Mouse (Mus musculus) forebrain, embryonic 16.5 days (tissue): ENCODE data around the gene Mobp. TPM values are rescaled to one million over a fixed set of nuclear protein-coding genes. Genes with fewer than 3 reads are reported as not detected.

ENCODE experiments used
- ATAC-seq: fragments of 200-750 bp; cut with Nextera tagmentation; 2 replicates; pipeline ENCODE4 v1.8.0; 2017; ENCODE audit warnings: mild to moderate bottlenecking, moderate library complexity
- H3K27ac ChIP-seq: fragments of 300-500 bp; sonication (generic); 2 replicates; pipeline ENCODE4 v1.5.1; 2014; ENCODE audit warnings: low read length, control low read depth
- H3K27me3 ChIP-seq: fragments of 300-500 bp; sonication (generic); replicated peaks from 2 replicates; pipeline ENCODE4 v1.6.1; 2014; ENCODE audit warnings: low read length; ENCODE audit not compliant: control insufficient read depth, insufficient read depth
- H3K36me3 ChIP-seq: fragments of 300-500 bp; sonication (generic); 2 replicates; pipeline ENCODE4 v1.6.1; 2014; ENCODE audit not compliant: control insufficient read depth, insufficient read depth
- H3K4me1 ChIP-seq: fragments of 300-500 bp; sonication (generic); replicated peaks from 2 replicates; pipeline ENCODE4 v1.6.1; 2014; ENCODE audit warnings: low read length; ENCODE audit not compliant: control insufficient read depth, insufficient read depth
- H3K4me2 ChIP-seq: fragments of 300-500 bp; sonication (generic); 2 replicates; pipeline ENCODE4 v1.6.1; 2014; ENCODE audit warnings: mild to moderate bottlenecking, low read length, control low read depth
- H3K4me3 ChIP-seq: fragments of 300-500 bp; sonication (generic); replicated peaks from 2 replicates; pipeline ENCODE4 v1.5.1; 2014; ENCODE audit warnings: mild to moderate bottlenecking, low read length, control low read depth
- H3K9ac ChIP-seq: fragments of 300-500 bp; sonication (generic); replicated peaks from 2 replicates; pipeline ENCODE4 v1.6.1; 2014; ENCODE audit warnings: low read depth, low read length, control low read depth
- H3K9me3 ChIP-seq: fragments of 300-500 bp; sonication (generic); 2 replicates; pipeline ENCODE4 v1.6.1; 2016; ENCODE audit warnings: low read length; ENCODE audit not compliant: control insufficient read depth
- WGBS: fragments of 180-500 bp; shearing (Covaris S2); extraction: QIAGEN DNeasy Blood & Tissue Kit; methylation state at CpG from one replicate; pipeline ENCODE4 v1.1.7; 2014; 5-methylcytosine and 5-hydroxymethylcytosine counted together
- polyA plus RNA-seq: library from polyadenylated mRNA; unstranded; fragments of >200 nt; fragmentation: Nextera tagmentation; extraction: Ambion mirVana; gene quantifications from 2 replicates; pipeline ENCODE4 v1.2.1, GENCODE M21; 2015

Gene Mobp
- polyA plus RNA-seq, 1 experiment from 2014 or later, result 0.13 TPM

GRCm38 (mm10) chr9:120114789-120115151 is 34.7 kb upstream of the Mobp start:
- no peaks in the 10 kb centered on the region for H3K9me3 ChIP-seq
- H3K4me3 ChIP-seq, result no peak overlapping the region
- H3K4me2 ChIP-seq, result no peak overlapping the region
- ATAC-seq, result no peak
- H3K4me1 ChIP-seq, result peaks cover 4% of the 10 kb centered on the region
- no peaks in the 10 kb centered on the region for H3K27me3 ChIP-seq
- H3K36me3 ChIP-seq, result 0 out of 2 replicates have a peak, but pooled peaks cover 2% of the 10 kb centered on the region
- H3K9ac ChIP-seq, result no peak overlapping the region
- H3K27ac ChIP-seq, result no peak overlapping the region
- 85% methylated on average over 2 of the region's 2 CpGs for WGBS

DNA sequence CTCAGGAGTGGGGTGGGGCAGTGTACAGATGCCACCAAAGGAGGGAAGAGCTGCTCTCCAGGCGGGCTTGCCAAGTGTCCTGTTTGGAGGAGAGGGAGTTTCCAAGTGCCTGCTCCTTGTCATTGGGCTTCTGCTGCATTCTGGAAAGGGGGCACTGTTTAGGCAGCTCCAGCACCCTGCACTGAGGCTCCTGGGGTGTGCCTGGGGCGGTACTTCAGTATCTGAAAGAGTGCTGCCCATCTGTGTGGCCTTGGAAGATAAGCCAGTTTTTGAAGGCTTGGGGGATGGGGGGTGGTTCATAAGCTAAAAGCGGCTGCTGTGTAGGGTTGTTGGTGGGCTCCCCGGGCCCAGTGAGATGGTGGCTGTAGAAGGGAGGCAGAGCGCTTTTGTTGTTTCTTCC is 33.9 kb upstream of the Mobp start:
- peaks cover 4% of the 10 kb centered on the region for H3K4me1 ChIP-seq
- H3K27ac ChIP-seq, result no peak overlapping the region
- no peak overlapping the region for H3K4me3 ChIP-seq
- no peaks in the 10 kb centered on the region for H3K9me3 ChIP-seq
- H3K27me3 ChIP-seq, result no peaks in the 10 kb centered on the region
- no peak overlapping the region for H3K9ac ChIP-seq
- peaks cover 2% of the 10 kb centered on the region; the same call in 1 of the 2 replicates for H3K36me3 ChIP-seq
- WGBS, result 84% methylated on average over 5 of the region's 5 CpGs
- H3K4me2 ChIP-seq, result no peak overlapping the region
- no peak for ATAC-seq

GRCm38 (mm10) chr9:120116184-120116624 is 33.3 kb upstream of the Mobp start:
- no peak overlapping the region for H3K9ac ChIP-seq
- no peak overlapping the region for H3K4me2 ChIP-seq
- H3K4me3 ChIP-seq, result no peak overlapping the region
- peaks cover 6% of the 10 kb centered on the region for H3K36me3 ChIP-seq
- H3K4me1 ChIP-seq, result peaks cover 1% of the 10 kb centered on the region
- ATAC-seq, result no peak
- no peaks in the 10 kb centered on the region for H3K9me3 ChIP-seq
- no peak overlapping the region for H3K27ac ChIP-seq
- 90% methylated on average over 8 of the region's 8 CpGs for WGBS
- no peaks in the 10 kb centered on the region for H3K27me3 ChIP-seq

DNA sequence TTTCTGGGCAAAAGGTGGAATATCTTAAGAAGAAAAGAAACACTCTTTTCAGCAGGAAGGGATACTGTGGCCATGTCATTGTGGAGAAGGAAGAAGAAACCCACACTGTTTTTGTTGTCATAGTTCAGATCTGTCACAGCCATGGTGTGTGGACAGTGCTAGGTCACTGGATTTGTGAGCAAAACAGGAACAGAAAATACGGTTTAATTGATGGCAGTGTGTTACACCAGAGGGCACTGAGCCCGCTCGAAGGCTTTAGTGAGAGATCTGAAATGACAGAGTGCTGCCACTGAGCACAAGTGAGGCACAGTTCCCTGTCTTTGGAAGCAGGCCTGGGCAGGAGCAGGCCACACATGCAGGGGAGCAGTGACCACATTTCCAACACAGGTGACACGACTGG is 31.3 kb upstream of the Mobp start:
- ATAC-seq, result no peak
- Histone ChIP-seq H3K9ac (no peak overlapping the region), H3K4me1 (no peaks in the 10 kb centered on the region), H3K27ac (no peak overlapping the region), H3K36me3 (peaks cover 13% of the 10 kb centered on the region), H3K27me3 (no peaks in the 10 kb centered on the region), H3K4me3 (no peak overlapping the region), H3K4me2 (no peak overlapping the region), H3K9me3 (no peaks in the 10 kb centered on the region)
- 85% methylated on average over 4 of the region's 4 CpGs for WGBS

DNA sequence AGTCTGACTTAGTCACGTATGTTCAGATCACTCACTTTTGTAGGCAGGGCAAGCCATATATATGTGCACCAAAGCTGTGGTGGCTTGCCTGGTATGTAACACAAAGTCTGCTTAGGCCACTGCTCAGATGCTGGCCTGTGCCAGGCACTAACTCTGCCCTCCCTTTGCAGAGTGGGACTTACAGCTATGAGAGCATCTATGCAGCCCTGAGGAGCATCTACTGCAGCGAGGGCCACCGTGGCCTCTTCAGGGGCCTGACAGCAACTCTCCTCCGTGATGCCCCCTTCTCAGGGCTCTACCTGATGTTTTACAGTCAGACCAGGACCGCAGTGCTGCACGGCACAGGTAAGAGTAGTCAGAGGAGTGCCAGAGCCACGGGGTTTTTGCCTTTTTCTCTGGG is 29.0 kb upstream of the Mobp start:
- no peak overlapping the region for H3K4me3 ChIP-seq
- 94% methylated on average over 7 of the region's 7 CpGs for WGBS
- H3K4me1 ChIP-seq, result no peaks in the 10 kb centered on the region
- H3K36me3 ChIP-seq, result peaks cover 18% of the 10 kb centered on the region
- H3K27ac ChIP-seq, result no peak overlapping the region
- H3K9ac ChIP-seq, result no peak overlapping the region
- no peaks in the 10 kb centered on the region for H3K27me3 ChIP-seq
- no peak overlapping the region for H3K4me2 ChIP-seq
- no peaks in the 10 kb centered on the region for H3K9me3 ChIP-seq
- ATAC-seq, result no peak

DNA sequence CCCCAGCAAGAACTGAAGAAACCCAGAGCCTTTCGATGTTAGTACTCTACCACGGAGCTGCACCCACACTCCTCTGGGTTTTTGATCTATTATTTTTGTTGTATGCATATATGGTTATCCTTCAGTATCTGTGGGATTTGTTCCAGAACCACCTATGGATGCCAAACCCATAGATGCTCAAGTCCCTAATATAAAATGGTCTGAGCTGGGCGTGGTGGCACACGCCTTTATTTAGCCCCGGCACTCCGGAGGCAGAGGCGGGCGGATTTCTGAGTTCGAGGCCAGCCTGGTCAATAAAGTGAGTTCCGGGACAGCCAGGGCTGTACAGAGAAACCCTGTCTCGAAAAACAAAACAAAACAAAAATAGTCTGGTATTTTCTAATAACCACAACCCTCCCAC is 22.6 kb upstream of the Mobp start:
- peak overlapping the region; percentile 72 for H3K9ac ChIP-seq
- WGBS, result 63% methylated on average over 11 of the region's 11 CpGs

DNA sequence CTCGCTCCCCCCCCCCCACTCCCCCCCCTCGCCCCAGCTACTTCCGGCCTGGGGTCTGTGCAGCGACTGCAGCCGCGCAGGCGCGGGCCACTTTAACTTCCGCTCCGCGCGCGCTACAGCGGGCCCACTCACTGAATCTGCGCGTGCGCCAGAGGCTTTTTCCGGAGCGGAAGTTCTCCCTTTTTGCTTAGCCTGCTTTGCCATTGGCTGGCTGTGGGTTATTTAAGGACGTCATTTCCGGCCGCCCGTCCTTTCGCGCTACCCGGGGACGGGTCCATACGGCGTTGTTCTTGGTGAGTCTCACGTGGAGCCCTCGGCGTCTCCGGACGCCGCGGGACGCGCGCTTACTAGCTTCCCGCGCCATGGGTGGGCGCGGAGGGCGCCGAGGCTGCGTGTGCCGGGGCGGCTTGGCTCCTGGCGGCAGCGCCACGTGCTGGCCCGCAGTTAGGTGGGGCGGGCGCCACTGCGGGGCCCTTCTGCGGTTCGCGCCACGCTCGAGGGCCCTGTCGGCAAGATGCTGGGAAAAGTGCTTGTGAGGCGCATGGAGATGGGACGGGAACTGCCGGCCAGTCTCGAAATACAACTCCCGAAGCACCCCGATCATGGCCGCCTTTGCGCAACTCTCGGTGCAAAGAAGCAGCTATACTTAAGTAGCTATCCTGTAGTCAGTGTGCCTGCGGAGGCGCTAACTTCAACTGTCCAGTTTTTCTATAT is 21.8 kb upstream of the Mobp start, which contains the start of gene Rpsa:
Gene Rpsa, plus strand, starts transcription at position 152 of the 714 bp plus-strand sequence.
- peak within 1 kb of the TSS; percentile 100 for H3K4me3 ChIP-seq
- H3K4me2 ChIP-seq, result peak within 1 kb of the TSS; percentile 93
- peak within 1 kb of the TSS; percentile 96 for H3K9ac ChIP-seq
- H3K27me3 ChIP-seq, result no peaks in the 10 kb centered on the region
- peak; percentile 98 for ATAC-seq
- H3K4me1 ChIP-seq, result peaks cover 16% of the 10 kb centered on the region
- no peaks in the 10 kb centered on the region for H3K9me3 ChIP-seq
- under 1% methylated on average over 69 of the region's 72 CpGs for WGBS
- peak within 1 kb of the TSS; percentile 84 for H3K27ac ChIP-seq
- H3K36me3 ChIP-seq, result peaks cover 24% of the 10 kb centered on the region

More for the DNA sequence above, 22.6 kb upstream of the Mobp start:
- ATAC-seq, result no peak; the same call in 1 of the 2 replicates
- Histone ChIP-seq H3K4me3 (peak overlapping the region; percentile 100), H3K9me3 (no peaks in the 10 kb centered on the region), H3K27me3 (no peaks in the 10 kb centered on the region), H3K36me3 (peaks cover 26% of the 10 kb centered on the region), H3K4me2 (peak overlapping the region; percentile 74), H3K4me1 (peaks cover 16% of the 10 kb centered on the region), H3K27ac (no peak overlapping the region; the same call in 1 of the 2 replicates)

DNA sequence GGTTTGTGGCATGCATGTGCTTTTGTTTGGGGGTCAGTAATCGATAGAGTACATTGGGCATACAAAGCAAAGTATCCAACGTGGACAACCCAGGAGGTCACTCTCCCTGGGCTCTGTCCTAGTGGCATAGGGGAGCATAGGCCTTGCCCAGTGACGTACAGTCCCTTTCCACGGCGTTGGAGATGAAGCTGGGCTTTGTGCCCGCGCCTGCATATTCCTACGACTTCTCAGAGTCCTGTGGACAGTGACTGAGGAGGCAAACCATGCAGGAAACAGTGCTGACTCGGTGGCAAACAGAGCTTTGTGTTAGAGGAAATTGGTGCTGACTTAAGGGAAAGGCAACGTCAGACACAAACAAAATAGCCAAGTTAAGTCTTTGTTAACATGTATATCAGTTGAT is 20.2 kb upstream of the Mobp start:
- H3K9me3 ChIP-seq, result no peaks in the 10 kb centered on the region
- no peak overlapping the region for H3K4me3 ChIP-seq
- H3K36me3 ChIP-seq, result peaks cover 22% of the 10 kb centered on the region

DNA sequence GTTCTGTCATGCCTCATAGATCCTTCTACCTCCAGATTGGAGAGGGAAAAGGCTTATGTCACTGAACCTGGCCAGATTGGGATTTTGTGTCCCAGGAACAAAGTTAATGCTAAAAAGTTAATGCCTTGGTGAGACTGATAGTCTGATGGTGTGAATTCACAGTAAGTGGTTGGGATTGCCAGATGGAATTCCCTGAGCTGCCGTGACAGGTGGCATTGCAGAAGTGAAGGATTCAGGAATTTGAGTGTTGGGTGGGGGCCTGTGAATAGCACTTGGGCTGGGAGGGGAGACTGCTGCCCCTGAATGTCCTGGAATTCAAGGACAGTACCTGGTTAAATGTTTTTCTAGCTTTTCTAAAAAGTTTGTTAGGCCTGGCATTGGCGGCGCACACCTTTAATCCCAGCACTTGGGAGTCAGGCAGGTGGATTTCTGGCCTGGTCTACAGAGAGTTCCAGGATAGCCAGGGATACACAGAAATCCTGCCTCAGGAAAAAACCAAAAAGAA is 17.7 kb upstream of the Mobp start:
- Histone ChIP-seq H3K4me2 (no peak overlapping the region), H3K4me3 (no peak overlapping the region), H3K36me3 (peaks cover 21% of the 10 kb centered on the region), H3K9me3 (no peaks in the 10 kb centered on the region), H3K9ac (no peak overlapping the region), H3K4me1 (peaks cover 14% of the 10 kb centered on the region), H3K27ac (no peak overlapping the region), H3K27me3 (no peaks in the 10 kb centered on the region)
- ATAC-seq, result no peak
- 81% methylated on average over 3 of the region's 3 CpGs for WGBS

More for the DNA sequence above, 20.2 kb upstream of the Mobp start:
- Histone ChIP-seq H3K27ac (no peak overlapping the region), H3K9ac (no peak overlapping the region), H3K4me1 (peaks cover 16% of the 10 kb centered on the region), H3K4me2 (peak overlapping the region; percentile 93), H3K27me3 (no peaks in the 10 kb centered on the region)
- 71% methylated on average over 10 of the region's 10 CpGs for WGBS
- no peak for ATAC-seq
